Mouse (Mus musculus) brain, embryonic 14.5 days (tissue): ENCODE data around the gene Alkbh7.

Source experiments
- CTCF ChIP-seq: fragments of 200-500 bp; IDR thresholded peaks from 2 replicates; pipeline ENCODE4 v1.5.1; 2012; ENCODE audit warnings: inconsistent platforms, mild to moderate bottlenecking, moderate library complexity, borderline replicate concordance; ENCODE audit not compliant: insufficient read depth, insufficient read length; ENCODE audit errors: extremely low read depth
- POLR2A ChIP-seq: fragments of 200-500 bp; IDR thresholded peaks from 2 replicates; pipeline ENCODE4 v1.6.1; 2012; ENCODE audit warnings: mild to moderate bottlenecking, inconsistent platforms, borderline replicate concordance; ENCODE audit not compliant: poor library complexity, insufficient read depth, insufficient read length, severe bottlenecking; ENCODE audit errors: extremely low read depth

- no peak for TF ChIP-seq POLR2A
- no peak for TF ChIP-seq CTCF
Measured at GRCm38 (mm10) chr17:57047406-57047805, 50.3 kb downstream of the Alkbh7 start.
